Mouse (Mus musculus): Measurements from ENCODE around the gene Eif1ax.
"Not testable (repeated sequence)": the region's sequence is repeated elsewhere in the genome, so short reads cannot be mapped to it uniquely, and the experiment has no call there.

GRCm38 (mm10) chrX:159430507-159430906, 58.5 kb downstream of the Eif1ax start:
- TF ChIP-seq CTCF (IDR thresholded peaks at IDR 0.05; ENCODE audit: low read depth, low read length); POLR2A (IDR thresholded peaks at IDR 0.05; ENCODE audit: borderline replicate concordance, low read depth, low read length): not testable (repeated sequence)

Data from bone marrow macrophage, adult 2 months (primary cell).